Mouse (Mus musculus): ENCODE data around the gene Gsg1l2.
A peak's percentile ranks its signal among the peaks of the same experiment; 100 is the strongest.

The Gsg1l2 gene

DNA sequence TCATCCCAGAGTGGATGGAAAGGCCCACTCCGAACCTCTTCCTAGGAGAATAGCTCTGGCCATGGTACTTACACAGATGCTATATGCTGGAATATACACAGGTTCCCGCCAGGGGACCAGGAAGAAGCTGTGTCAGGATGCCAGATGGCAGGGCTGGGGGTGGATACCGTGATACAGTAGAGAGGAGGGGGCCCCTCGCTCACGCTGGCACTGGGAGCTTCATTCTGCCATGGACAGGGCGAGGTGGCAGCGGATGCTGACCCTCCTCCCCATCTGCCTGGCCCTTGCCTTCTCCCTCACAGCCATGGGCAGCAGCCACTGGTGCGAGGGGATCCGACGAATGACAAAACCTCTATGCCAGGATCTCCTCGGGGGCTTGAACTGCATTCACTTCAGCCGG, at the start of gene Gsg1l2:
TSS of gene Gsg1l2 (plus strand) at position 230 of the 400 bp plus-strand sequence.
- DNase-seq = no peak

DNA sequence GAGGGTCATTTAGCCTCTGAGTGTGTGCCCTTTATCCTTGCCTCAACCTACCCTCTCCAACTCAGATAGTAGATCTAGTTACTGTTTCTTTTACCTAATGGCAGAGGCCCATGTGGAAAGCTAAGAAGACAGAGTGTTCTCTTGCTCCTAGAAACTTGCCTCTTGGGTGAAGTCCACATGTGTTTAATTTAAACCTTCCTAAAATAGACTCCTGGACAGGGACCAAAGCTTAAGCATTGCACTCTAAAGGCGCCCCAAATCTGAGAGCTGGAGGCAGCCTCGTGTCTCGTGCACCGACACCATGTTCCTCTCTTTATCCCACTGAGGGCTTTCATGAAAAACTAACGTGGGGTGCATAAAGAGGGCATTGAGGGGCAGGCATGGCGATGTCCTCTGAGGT, 47.3 kb upstream of the Gsg1l2 start:
- no peak for DNase-seq

DNA sequence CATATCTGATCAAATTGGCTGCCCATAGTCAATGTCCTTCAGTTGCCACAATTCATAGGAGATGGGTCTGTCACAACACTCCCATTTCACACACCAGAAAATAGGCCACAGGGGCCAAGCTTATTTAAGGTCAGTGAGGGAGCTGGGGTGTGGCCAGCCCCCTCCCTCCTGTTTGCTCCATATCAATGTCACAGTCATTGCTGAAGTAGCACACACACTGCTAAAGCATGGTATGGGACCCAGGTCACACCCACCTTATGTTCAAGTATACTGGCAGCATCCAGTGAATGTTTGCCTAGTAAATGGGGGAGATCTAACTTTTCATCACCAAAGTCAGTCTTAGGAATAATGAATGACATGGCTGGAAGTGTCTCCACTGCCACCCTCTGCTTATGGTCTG, 45.7 kb upstream of the Gsg1l2 start:
- DNase-seq = no peak

DNA sequence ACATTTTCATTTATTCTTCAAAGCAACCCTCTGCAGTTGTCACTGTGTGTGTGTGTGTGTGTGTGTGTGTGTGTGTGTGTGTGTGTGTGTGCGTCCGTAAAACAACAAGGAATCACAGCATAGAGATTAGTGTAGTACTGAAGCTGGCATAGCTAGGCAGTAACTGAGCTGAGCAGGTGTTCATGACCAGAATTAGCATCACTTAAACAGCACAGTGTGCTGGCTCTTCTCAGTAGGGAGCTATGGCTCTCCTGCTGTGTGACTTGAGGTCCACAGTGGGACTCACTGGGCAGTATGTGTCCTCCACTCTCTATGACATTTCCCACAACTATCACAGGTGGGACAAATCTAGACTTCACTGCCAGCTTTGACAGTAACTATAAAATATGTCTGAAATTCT, 43.4 kb upstream of the Gsg1l2 start:
- no peak for DNase-seq

DNA sequence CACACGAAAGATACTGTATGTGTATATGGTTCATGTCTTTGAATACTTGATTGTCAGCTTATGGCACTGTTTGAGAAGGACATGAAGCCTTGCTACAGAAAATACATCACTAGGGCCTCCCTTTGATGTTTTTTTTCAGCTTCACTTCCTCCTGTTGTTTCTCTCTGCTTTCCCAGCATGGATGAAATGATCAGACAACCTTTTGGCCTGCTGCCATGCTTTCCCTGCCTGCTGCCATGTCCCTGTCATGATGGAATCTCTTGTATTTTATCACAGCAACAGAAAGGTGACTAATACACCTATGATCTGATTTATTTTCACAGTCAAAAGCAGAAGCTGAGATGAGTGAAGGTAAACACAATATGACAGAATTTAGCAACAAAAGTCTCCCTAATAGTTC, 40.7 kb upstream of the Gsg1l2 start:
- no peak for DNase-seq

DNA sequence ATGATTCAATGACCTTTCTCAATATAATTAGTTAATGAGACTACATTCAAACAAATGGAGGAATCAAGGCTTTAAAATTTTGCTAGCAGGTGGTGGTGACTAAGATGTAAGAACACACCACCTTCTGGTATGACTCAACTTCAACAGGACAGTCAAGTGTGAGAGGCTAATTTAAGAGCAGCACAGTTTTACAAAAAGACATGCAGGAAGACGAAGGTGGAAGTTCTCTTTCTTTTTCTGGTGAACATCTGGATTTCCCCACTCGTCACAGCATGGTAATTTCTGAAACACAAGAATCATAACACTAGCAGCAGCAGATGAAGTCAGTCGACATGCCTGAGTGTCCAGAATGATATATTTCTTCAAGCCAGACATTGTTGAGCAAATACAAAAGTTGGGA, 39.8 kb upstream of the Gsg1l2 start:
- DNase-seq = no peak

DNA sequence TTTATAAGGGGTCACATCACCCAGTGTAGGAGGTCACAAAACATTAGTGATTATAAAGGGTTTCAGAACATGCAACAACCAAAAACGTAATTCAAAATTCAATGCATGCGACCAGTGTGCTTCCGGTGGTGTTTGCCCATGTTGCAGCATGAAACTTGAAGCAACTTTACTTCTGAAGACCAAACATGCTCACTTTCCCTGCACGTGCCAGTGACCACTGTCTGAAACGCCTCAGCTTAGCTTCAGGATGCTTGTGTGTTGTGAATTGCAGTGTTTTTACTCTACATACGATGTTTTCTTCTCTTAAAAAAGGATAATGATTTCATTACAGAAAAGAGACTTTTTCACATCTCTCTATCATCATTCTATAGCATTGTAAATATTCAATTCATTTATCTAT, 36.1 kb upstream of the Gsg1l2 start:
- no peak for DNase-seq

DNA sequence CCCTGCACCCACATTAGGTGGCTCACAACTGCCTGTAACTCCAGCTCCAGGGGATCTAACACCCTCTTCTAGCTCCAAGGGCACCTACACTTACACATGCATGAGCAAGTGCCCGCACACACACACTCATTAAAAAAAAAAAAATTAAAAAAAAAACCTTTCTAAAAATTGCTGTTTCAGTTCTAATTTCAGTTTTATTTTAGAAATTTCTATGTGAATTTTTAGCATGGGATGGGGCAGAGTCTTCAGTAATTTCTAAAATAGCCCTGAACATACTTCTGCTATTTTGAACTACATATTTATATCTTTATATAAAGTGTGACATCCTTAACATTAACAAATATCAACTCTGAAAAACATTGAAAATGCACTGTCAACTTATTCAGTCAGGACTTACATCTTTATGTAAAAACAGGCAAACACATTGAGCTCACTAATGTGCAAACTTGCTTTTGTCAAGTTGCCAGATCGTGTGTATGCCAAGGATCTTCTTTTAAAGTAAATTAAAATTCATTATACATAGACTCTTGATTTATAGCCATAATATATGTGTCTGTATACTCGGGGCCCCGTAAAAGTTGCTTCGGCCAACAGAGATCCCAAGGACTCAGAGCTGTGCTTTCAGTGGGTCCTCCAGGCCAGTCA, 35.4 kb upstream of the Gsg1l2 start:
- no peak for DNase-seq

DNA sequence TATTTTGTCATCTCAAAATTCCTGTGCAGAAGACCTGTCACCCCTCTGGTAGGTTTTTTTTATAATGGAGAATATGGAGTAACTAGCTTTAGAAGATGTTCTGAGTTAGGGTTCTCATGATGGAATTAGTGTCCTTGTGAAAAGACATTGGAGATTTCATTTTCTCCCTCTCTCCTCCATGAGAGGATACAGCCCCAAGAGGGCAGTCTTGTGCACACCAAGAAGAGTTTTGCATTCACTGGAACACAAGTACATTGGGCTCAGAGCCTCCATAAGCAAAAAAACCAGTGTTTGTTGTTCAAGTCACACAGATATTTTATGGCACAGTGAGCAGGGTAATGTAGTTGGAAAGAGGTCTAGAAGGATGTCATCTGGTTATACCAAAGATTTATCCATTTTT, 32.8 kb upstream of the Gsg1l2 start:
- no peak for DNase-seq

DNA sequence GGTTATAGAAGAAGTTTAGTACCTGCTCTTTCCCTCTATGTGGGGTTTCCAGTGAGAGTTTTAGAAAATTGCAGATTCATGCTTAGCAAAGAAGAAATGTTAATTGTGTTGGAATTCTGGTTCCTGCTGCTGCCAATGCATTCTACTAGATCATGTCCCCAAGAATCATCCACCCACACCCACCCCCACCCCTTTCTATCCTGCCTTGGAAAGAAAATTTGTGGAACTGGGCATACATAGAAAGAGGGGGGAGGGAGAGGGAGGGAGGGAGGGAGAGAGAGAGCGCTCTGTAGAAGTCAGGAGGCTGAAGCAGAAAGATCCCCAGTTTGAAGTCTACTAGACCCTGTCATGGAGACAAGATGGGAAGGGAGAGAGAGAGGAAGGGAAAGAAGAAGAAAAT, 18.1 kb upstream of the Gsg1l2 start:
- no peak for DNase-seq

DNA sequence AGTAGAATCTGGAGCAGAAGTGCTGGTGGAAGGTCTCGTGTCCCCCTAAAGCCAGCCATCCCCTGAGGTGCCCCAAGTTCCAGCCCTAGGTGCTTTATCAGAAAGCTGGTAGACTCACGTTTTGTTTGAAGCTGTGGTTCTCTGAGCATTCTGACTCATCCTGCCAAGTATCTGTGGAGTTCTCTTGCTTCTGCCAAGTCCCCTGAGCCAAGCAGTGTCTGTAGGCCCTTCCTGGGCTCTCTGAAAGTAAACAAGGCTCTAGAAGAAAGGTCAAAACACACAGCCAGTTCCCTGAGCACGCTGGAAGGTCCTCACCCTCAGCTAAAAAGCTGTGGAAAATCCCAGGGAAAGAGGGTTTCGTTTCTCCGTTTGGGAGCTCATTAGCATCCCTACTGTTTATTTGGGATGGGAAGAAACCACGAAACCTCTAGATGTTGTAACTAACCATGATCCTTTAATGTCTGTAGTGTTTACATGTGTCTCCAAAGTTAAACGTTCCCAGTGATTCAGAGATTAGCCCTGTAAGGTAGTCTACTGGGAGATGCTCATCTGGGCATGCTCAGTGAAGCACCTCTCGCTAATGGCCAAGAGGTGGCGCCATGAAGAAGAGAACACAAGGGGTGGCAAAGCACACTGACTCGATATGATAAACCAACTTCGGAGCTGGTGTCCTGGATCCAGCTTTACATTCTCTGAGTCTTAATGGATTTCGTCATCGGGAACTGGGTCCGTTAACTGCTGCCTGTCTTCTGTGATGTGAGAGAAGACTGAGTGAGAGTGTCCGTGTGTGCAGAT, 16.8 kb upstream of the Gsg1l2 start:
- DNase-seq = no peak

DNA sequence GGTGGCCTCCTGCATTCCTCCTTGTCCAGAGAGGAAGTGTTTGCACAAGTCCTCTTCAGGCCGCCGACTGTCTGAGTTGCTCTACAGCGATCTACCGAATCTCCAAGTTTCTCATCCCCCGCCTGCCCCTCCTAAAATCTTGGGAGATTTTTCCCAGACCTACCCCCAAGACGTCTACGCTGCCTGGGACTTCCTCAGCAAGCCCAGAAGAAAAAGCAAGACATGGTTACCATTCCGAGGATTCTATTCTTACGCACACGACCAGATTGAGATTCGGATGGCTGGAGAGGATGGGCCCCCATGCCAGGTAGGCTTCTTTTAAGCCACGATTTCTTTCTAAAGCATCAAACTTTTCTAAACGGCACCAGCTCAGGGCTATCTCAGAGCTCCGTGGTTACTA, 3.4 kb upstream of the Gsg1l2 start, which contains the start of gene Glp2r:
TSS of gene Glp2r (minus strand) at position 101 of the 400 bp plus-strand sequence.
- DNase-seq = no peak

DNA sequence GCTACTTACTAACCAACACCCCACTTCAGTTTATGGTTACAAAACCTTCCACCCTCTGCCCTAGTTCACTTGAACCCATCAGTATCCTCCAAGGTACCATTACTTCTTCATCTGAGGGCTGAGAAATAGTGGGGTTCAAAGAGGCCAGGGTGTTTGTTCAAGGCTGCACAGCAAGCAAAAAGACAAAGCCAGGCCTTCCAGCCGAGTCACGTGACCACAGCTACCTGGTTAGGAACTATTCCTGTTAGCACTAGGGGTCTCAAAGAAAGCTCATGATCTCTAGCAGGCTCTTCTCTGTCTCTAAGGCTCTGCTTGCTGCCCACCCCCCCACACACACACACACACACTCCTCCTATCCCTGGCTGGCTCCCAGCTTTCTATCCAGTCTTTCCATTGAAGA, 2.7 kb upstream of the Gsg1l2 start:
- no peak for DNase-seq

DNA sequence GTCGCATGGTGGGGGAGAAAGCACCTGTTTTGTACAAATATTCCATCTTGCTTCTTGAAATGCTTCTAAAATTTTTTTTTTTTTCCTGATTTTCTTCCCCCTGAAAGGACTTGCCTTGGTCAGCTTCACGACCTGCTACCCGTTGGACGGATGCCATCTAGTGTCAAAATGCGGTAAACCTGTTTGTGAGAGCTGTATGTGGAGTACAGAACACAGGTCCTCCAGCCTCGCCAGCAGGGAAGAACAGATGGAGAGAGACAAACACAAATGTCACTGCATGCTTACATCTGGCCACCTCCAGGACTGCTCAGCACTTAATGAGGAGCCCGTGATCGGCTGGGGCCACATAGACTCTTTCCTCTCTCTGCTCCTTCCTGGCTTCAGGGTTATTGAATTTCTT, 1.8 kb upstream of the Gsg1l2 start:
- peak; percentile 32 for DNase-seq

DNA sequence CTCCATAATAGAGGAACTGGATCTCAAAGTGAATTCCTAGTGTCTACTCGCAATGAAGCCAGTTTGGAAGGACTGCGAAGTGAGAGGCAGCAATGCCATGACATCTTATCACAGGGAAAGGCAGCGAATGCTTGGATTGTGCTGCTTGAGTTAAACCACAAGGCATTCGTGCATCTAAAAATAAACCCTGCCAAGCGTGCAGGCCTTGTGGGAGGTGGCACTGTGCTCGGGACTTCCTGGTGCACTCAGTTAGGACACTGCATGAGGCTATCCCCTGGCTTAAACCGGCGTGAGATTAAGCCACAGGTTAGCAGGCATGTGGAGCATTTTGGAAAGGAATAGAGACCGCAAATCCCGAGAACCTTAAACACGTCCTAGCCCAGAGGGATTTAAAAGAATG, 15.8 kb downstream of the Gsg1l2 start:
- no peak for DNase-seq

DNA sequence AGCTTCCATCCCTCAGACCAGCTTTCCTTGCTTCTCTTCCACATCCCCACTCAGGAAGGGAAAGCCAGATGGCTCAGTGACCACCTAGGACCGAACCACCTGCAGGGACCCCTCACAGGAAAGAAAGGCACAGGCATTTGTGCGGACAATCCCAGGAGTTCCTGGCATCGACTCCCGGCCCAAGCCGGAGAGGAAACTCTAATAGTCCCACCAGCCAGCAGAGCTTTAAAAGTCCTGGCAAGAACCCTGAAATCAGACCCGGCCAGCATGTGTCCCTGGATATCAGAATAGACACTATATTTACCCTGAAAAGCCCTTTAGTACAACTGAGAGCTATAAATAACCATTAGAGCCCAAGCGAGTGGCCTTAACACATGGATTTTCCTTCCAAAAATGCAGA, 23.5 kb downstream of the Gsg1l2 start, which contains the start of gene Dhrs7c:
TSS of gene Dhrs7c (plus strand) at position 257 of the 400 bp plus-strand sequence.
- DNase-seq = no peak

DNA sequence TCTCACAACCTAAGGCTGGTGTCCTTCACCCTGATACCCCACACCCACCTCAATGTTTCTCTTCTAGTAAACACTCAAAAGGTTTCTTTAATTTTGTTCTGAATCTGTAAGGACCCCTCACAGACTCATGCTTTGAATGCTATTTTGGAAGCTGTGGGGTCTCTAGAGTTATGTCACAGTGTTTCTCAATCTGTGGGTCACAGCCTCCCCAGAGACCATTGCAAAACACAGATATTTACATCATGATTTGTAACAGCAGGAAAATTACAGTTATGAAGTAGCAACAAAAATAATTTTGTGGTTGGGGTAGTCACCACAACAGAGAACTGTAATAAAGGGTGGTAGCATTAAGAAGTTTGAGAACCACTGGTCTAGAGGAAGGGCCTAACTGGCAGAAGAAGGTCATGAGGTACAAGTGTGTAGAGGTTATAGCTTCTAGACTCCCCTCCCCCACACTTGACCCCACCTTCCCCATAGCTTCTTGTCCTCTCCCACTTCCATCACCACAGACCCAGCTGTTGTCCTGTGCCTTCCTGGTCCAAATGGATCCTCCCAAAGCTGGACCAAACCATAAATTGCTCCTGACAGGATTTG, 25.8 kb downstream of the Gsg1l2 start:
- no peak for DNase-seq

DNA sequence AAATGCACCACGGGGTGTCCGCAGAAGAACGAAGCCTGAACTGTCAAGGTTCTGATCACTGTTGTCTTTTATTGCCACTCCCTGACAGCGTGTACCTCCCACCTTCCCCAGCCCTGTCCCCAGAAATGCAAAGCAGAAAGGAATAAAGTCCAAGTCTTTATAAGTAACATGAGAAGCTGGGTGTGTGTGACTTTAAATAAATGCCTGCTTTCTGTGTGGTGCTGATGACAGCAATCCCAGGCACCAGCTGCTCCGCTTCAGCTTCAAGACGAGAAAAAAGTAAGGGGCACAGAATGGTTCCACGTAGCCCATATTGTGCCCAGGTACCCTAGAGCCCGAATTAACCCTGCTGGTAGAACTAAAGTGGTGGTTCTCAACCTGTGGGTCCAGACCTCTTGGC, 26.8 kb downstream of the Gsg1l2 start:
- DNase-seq = no peak

DNA sequence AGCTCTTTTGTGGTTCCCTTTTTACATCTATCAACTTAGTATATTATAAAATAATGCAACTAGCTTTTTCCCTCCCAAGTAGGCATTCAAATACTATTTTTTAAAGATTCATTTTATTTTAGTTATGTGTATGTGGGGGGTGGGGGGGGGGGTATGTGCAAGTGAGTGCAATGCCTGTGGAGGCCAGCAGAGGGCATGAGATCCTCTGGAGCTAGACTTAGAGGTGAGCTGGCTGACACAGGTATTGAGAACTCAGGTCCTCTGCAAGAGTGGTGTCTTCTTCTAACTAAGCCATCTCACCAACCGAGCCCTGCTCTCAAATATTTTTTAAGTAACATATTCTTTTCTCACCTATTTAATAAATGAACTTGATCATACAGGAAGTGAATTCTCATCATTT, 31.1 kb downstream of the Gsg1l2 start:
- DNase-seq = no peak

DNA sequence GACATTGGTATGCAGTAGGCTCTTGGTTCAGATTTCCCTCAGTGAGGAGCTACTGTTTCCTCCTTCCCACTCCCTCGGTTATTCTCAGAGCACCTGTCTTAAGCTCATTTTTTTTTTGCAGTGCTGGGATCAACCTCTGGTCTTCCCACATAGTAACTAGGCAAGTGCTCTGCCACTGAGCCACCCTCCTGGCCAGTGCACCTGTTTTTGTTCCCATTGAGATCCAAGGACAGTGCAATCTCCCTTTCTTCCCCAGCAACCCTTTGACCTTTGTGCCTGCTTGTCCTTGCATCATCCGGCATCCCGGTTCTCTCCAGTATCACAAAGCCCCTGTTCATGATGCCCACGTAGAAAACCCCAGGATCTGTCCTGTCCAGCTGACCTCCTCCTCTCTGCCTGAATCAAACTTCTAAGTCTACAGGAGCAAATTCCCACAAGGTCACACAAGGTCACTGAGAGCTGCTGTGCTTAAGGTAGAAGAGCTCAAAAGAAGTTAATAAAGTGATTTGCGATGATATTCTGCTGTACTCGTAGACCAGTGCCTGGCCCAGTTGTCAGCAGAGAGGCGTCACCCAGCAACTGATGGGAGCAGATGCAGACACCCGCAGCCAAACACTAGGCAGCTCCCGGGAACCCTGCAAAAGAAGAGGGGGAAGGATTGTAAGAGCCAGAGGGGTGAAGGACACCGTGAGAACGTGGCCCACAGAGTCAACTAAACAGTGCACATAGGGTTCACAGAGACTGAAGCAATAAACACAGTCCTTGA, 32.6 kb downstream of the Gsg1l2 start:
- no peak for DNase-seq

DNA sequence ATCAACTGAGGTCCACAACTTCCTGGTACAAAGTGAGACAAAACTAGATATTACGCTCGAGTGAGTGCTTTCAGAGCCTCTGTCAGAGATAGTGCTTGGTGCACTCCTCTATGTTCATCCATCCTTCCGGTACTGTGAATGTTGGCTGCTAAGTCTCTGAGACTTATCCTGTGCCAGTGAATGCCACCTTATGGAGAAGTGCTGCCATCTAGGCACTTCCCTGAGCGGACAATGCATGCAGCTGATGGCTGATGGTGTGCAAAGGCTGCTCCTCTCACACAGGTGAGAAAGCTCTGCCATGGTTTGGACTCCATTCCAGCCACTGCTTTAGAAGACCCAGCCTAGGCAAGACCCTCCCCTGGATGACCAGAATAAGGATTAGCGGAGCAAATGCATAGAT, 33.6 kb downstream of the Gsg1l2 start:
- DNase-seq = no peak

DNA sequence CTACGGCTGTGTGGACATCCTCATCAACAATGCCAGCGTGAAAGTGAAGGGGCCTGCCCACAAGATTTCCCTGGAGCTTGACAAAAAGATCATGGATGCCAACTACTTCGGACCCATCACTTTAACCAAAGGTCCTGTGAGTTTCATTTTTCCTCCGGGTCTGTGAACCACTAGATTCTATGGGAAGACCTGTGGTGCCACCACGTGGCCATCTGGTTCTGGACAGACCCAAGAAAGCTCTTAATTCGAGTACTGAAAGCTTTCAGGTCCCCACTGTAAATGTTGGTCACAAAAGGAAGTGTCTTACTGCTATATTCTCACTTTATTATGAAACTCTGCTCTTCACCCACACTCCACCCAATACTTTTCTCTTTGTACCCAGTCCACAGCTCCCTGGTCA, 37.1 kb downstream of the Gsg1l2 start:
- no peak for DNase-seq

DNA sequence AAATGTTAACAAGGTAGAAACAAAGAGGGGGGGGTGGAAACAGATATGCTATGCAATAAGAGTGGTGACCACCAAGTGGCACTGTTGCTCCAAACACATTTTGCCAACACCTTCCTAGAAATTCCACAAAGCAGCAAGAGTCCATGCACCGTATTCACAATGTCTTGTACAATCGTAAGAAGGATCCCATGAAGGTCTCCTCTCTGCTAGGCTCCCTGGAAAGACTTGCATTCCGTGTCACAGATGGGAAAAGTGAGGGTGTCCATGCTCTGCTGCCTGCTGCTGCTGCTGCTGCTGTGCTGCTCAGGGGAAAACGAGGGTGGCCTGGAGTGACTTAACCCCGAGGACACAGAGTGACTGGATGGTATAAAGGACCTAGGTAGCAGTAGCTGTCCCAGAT, 45.2 kb downstream of the Gsg1l2 start:
- peak; percentile 4 for DNase-seq

Measured in cerebellum, adult 8-10 months (tissue).